Mouse (Mus musculus) myocyte (in vitro differentiated cells): Measurements from ENCODE around the gene Gm9821. TPM values are rescaled to one million over a fixed set of nuclear protein-coding genes. Genes with fewer than 3 reads are reported as not detected.

Experiments
- H3K27me3 ChIP-seq: one replicate; pipeline ENCODE4 v1.6.1; 2011; ENCODE audit not compliant: control insufficient read depth, insufficient read depth, insufficient read length
- H3K36me3 ChIP-seq: one replicate; pipeline ENCODE4 v1.6.1; 2011; ENCODE audit not compliant: control insufficient read depth, insufficient read depth
- H3K4me2 ChIP-seq: one replicate; pipeline ENCODE4 v1.6.1; 2011; ENCODE audit warnings: low read depth, control low read depth
- H3K4me3 ChIP-seq: one replicate; pipeline ENCODE4 v1.5.1; 2011; ENCODE audit warnings: mild to moderate bottlenecking, control low read depth, moderate library complexity
- H3K79me2 ChIP-seq: one replicate; pipeline ENCODE4 v1.6.1; 2011; ENCODE audit not compliant: control insufficient read depth, insufficient read depth
- H3ac ChIP-seq: one replicate; pipeline ENCODE4 v1.6.1; 2011; ENCODE audit not compliant: control insufficient read depth, insufficient read length
- CEBPB ChIP-seq: IDR thresholded peaks from 2 replicates; pipeline ENCODE4 v1.6.1; 2011; ENCODE audit warnings: mild to moderate bottlenecking, moderate library complexity; ENCODE audit not compliant: poor library complexity, insufficient read depth, severe bottlenecking
- MAX ChIP-seq: IDR thresholded peaks from one replicate; pipeline ENCODE4 v1.6.1; 2011; ENCODE audit warnings: low read depth, mild to moderate bottlenecking, control low read depth
- MYOD1 ChIP-seq, 3 experiments: IDR thresholded peaks; one replicate each; pipeline ENCODE4 v1.6.1; 2011; ENCODE audit warnings: control low read depth in 2 of 3, low read depth in 2 of 3, mild to moderate bottlenecking in 2 of 3, moderate library complexity in 1 of 3; ENCODE audit not compliant: insufficient read length in 2 of 3, control insufficient read depth in 1 of 3
- MYOG ChIP-seq, 3 experiments: IDR thresholded peaks; one replicate each; pipeline ENCODE4 v1.6.1; 2011; ENCODE audit warnings: control low read depth in 2 of 3, low read depth in 2 of 3, mild to moderate bottlenecking in 2 of 3; ENCODE audit not compliant: insufficient read length in 2 of 3, control insufficient read depth in 1 of 3, insufficient read depth in 1 of 3
- POLR2A ChIP-seq: IDR thresholded peaks from one replicate; pipeline ENCODE4 v1.6.1; 2011; ENCODE audit warnings: low read depth, mild to moderate bottlenecking, control low read depth, moderate library complexity; ENCODE audit not compliant: insufficient read length
- POLR2AphosphoS2 ChIP-seq: IDR thresholded peaks from one replicate; pipeline ENCODE4 v1.6.1; 2011; ENCODE audit warnings: low read depth, control low read depth; ENCODE audit not compliant: insufficient read length
- REST ChIP-seq: IDR thresholded peaks from one replicate; pipeline ENCODE4 v1.6.1; 2011; ENCODE audit warnings: mild to moderate bottlenecking, control low read depth, moderate library complexity; ENCODE audit not compliant: insufficient read depth, insufficient read length
- SRF ChIP-seq: IDR thresholded peaks from one replicate; pipeline ENCODE4 v1.6.1; 2011; ENCODE audit warnings: low read depth; ENCODE audit not compliant: control insufficient read depth, insufficient read length
- TCF12 ChIP-seq: IDR thresholded peaks from one replicate; pipeline ENCODE4 v1.6.1; 2011; ENCODE audit warnings: mild to moderate bottlenecking, control low read depth; ENCODE audit not compliant: poor library complexity, insufficient read depth, severe bottlenecking
- TCF3 ChIP-seq: IDR thresholded peaks from one replicate; pipeline ENCODE4 v1.6.1; 2011; ENCODE audit warnings: low read depth, control low read depth; ENCODE audit not compliant: insufficient read length
- USF1 ChIP-seq: IDR thresholded peaks from one replicate; pipeline ENCODE4 v1.6.1; 2011; ENCODE audit warnings: low read depth, mild to moderate bottlenecking, control low read depth, moderate library complexity
- polyA plus RNA-seq: library from polyadenylated mRNA; unstranded; fragments of >200 nt; fragmentation: generic; extraction: Trizol; gene quantifications from one replicate; pipeline ENCODE4 v1.2.1, GENCODE M21; 2012; ENCODE audit warnings: missing spikeins

Gene Gm9821
- polyA plus RNA-seq, 1 experiment: 4.7 TPM

GRCm38 (mm10) chr2:91961901-91962761 lies 16.6 kb downstream of the Gm9821 start:
- H3K27me3 ChIP-seq: no peaks in the 10 kb centered on the region
- H3K4me2 ChIP-seq: peak overlapping the region; percentile 87
- H3ac ChIP-seq: peak overlapping the region; percentile 60
- TF ChIP-seq MAX: no peak
- TF ChIP-seq POLR2AphosphoS2: no peak
- no peak for TF ChIP-seq REST
- no peak for TF ChIP-seq TCF12
- TF ChIP-seq USF1: no peak
- peaks cover 34% of the 10 kb centered on the region for H3K79me2 ChIP-seq
- no peaks in the 10 kb centered on the region for H3K36me3 ChIP-seq
- peak overlapping the region; percentile 46 for H3K4me3 ChIP-seq

- H3ac ChIP-seq: peak overlapping the region; percentile 60
- H3K27me3 ChIP-seq: no peaks in the 10 kb centered on the region
- peak overlapping the region; percentile 87 for H3K4me2 ChIP-seq
- H3K79me2 ChIP-seq: peaks cover 27% of the 10 kb centered on the region
- no peaks in the 10 kb centered on the region for H3K36me3 ChIP-seq
- H3K4me3 ChIP-seq: peak overlapping the region; percentile 46
- TF ChIP-seq MAX (no peak), TCF3 (no peak), REST (no peak), POLR2AphosphoS2 (no peak), MYOD1 (IDR thresholded peaks at IDR 0.05; ENCODE audit: control insufficient read depth in 1 of 3, insufficient read length in 2 of 3, low read depth in 2 of 3) (peak in 1 of 3 experiments; percentile 36), CEBPB (no peak), TCF12 (no peak), MYOG (IDR thresholded peaks at IDR 0.05; ENCODE audit: control insufficient read depth in 1 of 3, insufficient read depth in 1 of 3, insufficient read length in 2 of 3, low read depth in 2 of 3) (peak in 1 of 3 experiments; percentile 30)
These were observed 17.4 kb downstream of the Gm9821 start for GRCm38 (mm10) chr2:91962864-91963401.

GRCm38 (mm10) chr2:91963443-91963932 lies 18.0 kb downstream of the Gm9821 start:
- H3K36me3 ChIP-seq: no peaks in the 10 kb centered on the region
- peak overlapping the region; percentile 87 for H3K4me2 ChIP-seq
- TF ChIP-seq MYOD1 (IDR thresholded peaks at IDR 0.05; ENCODE audit: control insufficient read depth in 1 of 3, insufficient read length in 2 of 3, low read depth in 2 of 3) (peak in 1 of 3 experiments; percentile 72), POLR2A (peak; percentile 87), MYOG (IDR thresholded peaks at IDR 0.05; ENCODE audit: control insufficient read depth in 1 of 3, insufficient read depth in 1 of 3, insufficient read length in 2 of 3, low read depth in 2 of 3) (peak in 2 of 3 experiments; percentile 30 to 76), POLR2AphosphoS2 (peak; percentile 81), USF1 (no peak), SRF (peak; percentile 40), MAX (no peak), TCF3 (peak; percentile 4)
- H3K27me3 ChIP-seq: no peaks in the 10 kb centered on the region
- peaks cover 27% of the 10 kb centered on the region for H3K79me2 ChIP-seq
- H3ac ChIP-seq: peak overlapping the region; percentile 60
- peak overlapping the region; percentile 46 for H3K4me3 ChIP-seq

GRCm38 (mm10) chr2:91964610-91965204 lies 19.2 kb downstream of the Gm9821 start:
- Histone ChIP-seq H3K27me3 (no peaks in the 10 kb centered on the region), H3ac (no peak overlapping the region), H3K79me2 (peaks cover 27% of the 10 kb centered on the region), H3K4me3 (no peak overlapping the region), H3K36me3 (no peaks in the 10 kb centered on the region), H3K4me2 (no peak overlapping the region)
- no peak for TF ChIP-seq MYOG (IDR thresholded peaks at IDR 0.05; ENCODE audit: control insufficient read depth in 1 of 3, insufficient read depth in 1 of 3, insufficient read length in 2 of 3, low read depth in 2 of 3)

GRCm38 (mm10) chr2:91965417-91965816 lies 19.9 kb downstream of the Gm9821 start:
- H3ac ChIP-seq: no peak overlapping the region
- TF ChIP-seq CEBPB: no peak
- no peak for TF ChIP-seq SRF
- TF ChIP-seq POLR2AphosphoS2: no peak
- no peak for TF ChIP-seq TCF3
- TF ChIP-seq POLR2A: no peak
- TF ChIP-seq MAX: no peak
- TF ChIP-seq USF1: no peak
- TF ChIP-seq REST: no peak
- TF ChIP-seq MYOD1 (IDR thresholded peaks at IDR 0.05; ENCODE audit: control insufficient read depth in 1 of 3, insufficient read length in 2 of 3, low read depth in 2 of 3): no peak
- no peak overlapping the region for H3K4me2 ChIP-seq
- H3K79me2 ChIP-seq: peaks cover 23% of the 10 kb centered on the region
- H3K27me3 ChIP-seq: no peaks in the 10 kb centered on the region
- no peak overlapping the region for H3K4me3 ChIP-seq
- no peaks in the 10 kb centered on the region for H3K36me3 ChIP-seq
